Mouse (Mus musculus): ENCODE results near the gene Mfng. TPM values are rescaled to one million over a fixed set of nuclear protein-coding genes. Genes with fewer than 3 reads are reported as not detected.
A peak's percentile ranks its signal among the peaks of the same experiment; 100 is the strongest.

Gene Mfng
- total and polyA plus RNA-seq, 3 experiments = 35.2 to 63.7 (median 52.5) TPM

DNA sequence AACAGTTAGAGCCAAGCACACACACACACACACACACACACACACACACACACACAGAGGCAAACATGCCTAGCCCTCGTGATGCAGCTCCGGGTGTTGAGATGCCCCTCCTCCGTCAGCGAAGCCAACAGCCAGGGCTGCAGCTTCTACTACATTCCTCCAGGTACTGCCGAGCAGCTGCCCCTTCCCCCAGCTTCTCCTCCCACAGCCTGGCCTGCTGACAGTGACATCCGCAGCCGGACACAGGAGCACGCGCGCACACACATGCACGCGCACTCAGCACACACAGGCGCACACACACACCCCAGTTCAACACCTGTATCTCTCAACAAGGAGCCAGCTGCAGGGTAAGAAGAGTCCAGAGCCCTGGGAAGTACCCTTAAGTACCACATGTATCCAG lies 56.3 kb downstream of the Mfng start:
- H3K27me3 ChIP-seq (replicated peaks) = peaks cover 92% of the 10 kb centered on the region
- DNase-seq (ENCODE audit: extremely low read depth) = no peak
- dilution Hi-C loops (cut with MboI; ENCODE audit: extremely low pct_ligation_motif_present, extremely low pct_unique_long_range_greater_than_20kb, low sequenced_read_pairs) (no loop called here), in situ Hi-C loops (cut with MboI; ENCODE audit: low pct_ligation_motif_present, low pct_unique_long_range_greater_than_20kb, low sequenced_read_pairs) (no loop called here)
- H3K36me3 ChIP-seq (replicated peaks in 1 of 2; ENCODE audit: control insufficient read depth in 1 of 2, insufficient read depth in 1 of 2, low read length in 1 of 2) = no peaks in the 10 kb centered on the region
- no peak overlapping the region for H3K4me2 ChIP-seq (ENCODE audit: insufficient read depth, low read depth, poor library complexity, severe bottlenecking)
- H3K4me1 ChIP-seq (ENCODE audit: control insufficient read depth in 1 of 2, insufficient read depth in 2 of 2) = peaks cover 10 to 14% of the 10 kb centered on the region in 2 experiments
- H3K4me3 ChIP-seq (replicated peaks in 1 of 3; ENCODE audit: low read depth in 2 of 3, low read length in 2 of 3, poor library complexity in 1 of 3) = no peak overlapping the region
- H3K79me2 ChIP-seq (replicated peaks; ENCODE audit: control insufficient read depth, extremely low read depth, insufficient read depth, poor library complexity, severe bottlenecking) = no peaks in the 10 kb centered on the region
- H3K27ac ChIP-seq (ENCODE audit: insufficient read depth, low read depth) = no peak overlapping the region
- no peak overlapping the region for H3K9ac ChIP-seq (ENCODE audit: insufficient read depth, low read depth)
- TF ChIP-seq NRF1 (IDR thresholded peaks at IDR 0.05; ENCODE audit: low read depth, low read length) = no peak
- TF ChIP-seq HCFC1 (IDR thresholded peaks at IDR 0.05; ENCODE audit: low read depth, low read length) = no peak
- TF ChIP-seq MAFK (IDR thresholded peaks at IDR 0.05; ENCODE audit: insufficient replicate concordance, low read length) = no peak
- no peak for TF ChIP-seq JUND (conservative IDR thresholded peaks at IDR 0.05; ENCODE audit: low read depth, low read length)
- no peak for TF ChIP-seq PAX5 (IDR thresholded peaks at IDR 0.05; ENCODE audit: low read length)
- TF ChIP-seq MXI1 (IDR thresholded peaks at IDR 0.05; ENCODE audit: low read depth, low read length) = no peak
- no peak for TF ChIP-seq POLR2AphosphoS2 (IDR thresholded peaks at IDR 0.05; ENCODE audit: low read depth, low read length)
- TF ChIP-seq MEF2A (IDR thresholded peaks at IDR 0.05; ENCODE audit: borderline replicate concordance, low read depth, low read length) = no peak
- no peak for TF ChIP-seq UBTF (IDR thresholded peaks at IDR 0.05; ENCODE audit: low read depth, low read length)
- no peak for TF ChIP-seq ZC3H11A (IDR thresholded peaks at IDR 0.05; ENCODE audit: low read depth, low read length)
- TF ChIP-seq ETS1 (conservative IDR thresholded peaks at IDR 0.05; ENCODE audit: low read depth, low read length) = no peak
- TF ChIP-seq MAZ (IDR thresholded peaks at IDR 0.05; ENCODE audit: low read depth, low read length) = no peak
- TF ChIP-seq ZNF384 (IDR thresholded peaks at IDR 0.05; ENCODE audit: low read depth, low read length) = no peak
- no peak for TF ChIP-seq JUN (IDR thresholded peaks at IDR 0.05; ENCODE audit: insufficient read depth, low read depth, low read length)
- no peaks in the 10 kb centered on the region for H3K9me3 ChIP-seq (replicated peaks; ENCODE audit: low read length)

DNA sequence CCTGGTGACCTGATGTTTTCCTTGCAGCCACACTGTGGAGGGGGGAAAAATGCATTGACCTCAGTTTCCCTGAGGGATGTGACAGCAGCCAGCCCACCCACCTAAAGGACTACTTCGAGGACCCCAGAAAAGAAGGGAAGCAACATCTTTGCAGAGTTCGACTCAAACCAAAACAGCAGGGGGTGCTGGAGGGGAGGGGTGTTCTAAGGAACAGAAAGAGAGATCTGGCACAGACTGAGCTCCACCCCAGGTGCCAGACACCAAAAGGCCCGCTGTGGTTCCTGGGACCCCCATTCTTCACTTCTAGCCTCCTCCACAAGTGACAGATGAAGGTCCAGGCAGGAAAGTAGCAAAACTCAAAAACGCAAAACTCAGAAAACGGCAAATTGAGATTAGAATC lies 57.4 kb downstream of the Mfng start:
- Histone ChIP-seq H3K4me2 (ENCODE audit: insufficient read depth, low read depth, poor library complexity, severe bottlenecking) (no peak overlapping the region), H3K4me1 (ENCODE audit: control insufficient read depth in 1 of 2, insufficient read depth in 2 of 2) (peaks cover 10 to 16% of the 10 kb centered on the region in 2 experiments), H3K79me2 (replicated peaks; ENCODE audit: control insufficient read depth, extremely low read depth, insufficient read depth, poor library complexity, severe bottlenecking) (no peaks in the 10 kb centered on the region), H3K27me3 (replicated peaks) (peaks cover 95% of the 10 kb centered on the region), H3K9ac (ENCODE audit: insufficient read depth, low read depth) (no peak overlapping the region), H3K4me3 (replicated peaks in 1 of 3; ENCODE audit: low read depth in 2 of 3, low read length in 2 of 3, poor library complexity in 1 of 3) (no peak overlapping the region), H3K27ac (ENCODE audit: insufficient read depth, low read depth) (no peak overlapping the region), H3K9me3 (replicated peaks; ENCODE audit: low read length) (no peaks in the 10 kb centered on the region), H3K36me3 (replicated peaks in 1 of 2; ENCODE audit: control insufficient read depth in 1 of 2, insufficient read depth in 1 of 2, low read length in 1 of 2) (no peaks in the 10 kb centered on the region)
- in situ Hi-C loops (cut with MboI; ENCODE audit: low pct_ligation_motif_present, low pct_unique_long_range_greater_than_20kb, low sequenced_read_pairs) (no loop called here), dilution Hi-C loops (cut with MboI; ENCODE audit: extremely low pct_ligation_motif_present, extremely low pct_unique_long_range_greater_than_20kb, low sequenced_read_pairs) (no loop called here)
- no peak for TF ChIP-seq KAT2A (IDR thresholded peaks at IDR 0.05; ENCODE audit: insufficient replicate concordance, low read length)
- TF ChIP-seq USF2 (conservative IDR thresholded peaks at IDR 0.05; ENCODE audit: low read depth, low read length) = no peak
- no peak for TF ChIP-seq HCFC1 (IDR thresholded peaks at IDR 0.05; ENCODE audit: low read depth, low read length)
- TF ChIP-seq CTCF (conservative IDR thresholded peaks at IDR 0.05 in 1 of 2, IDR thresholded peaks at IDR 0.05 in 1 of 2; ENCODE audit: low read depth in 2 of 2, low read length in 2 of 2) = peak in 1 of 2 experiments; percentile 14; a peak in 1 of 4 replicates
- TF ChIP-seq MEF2A (IDR thresholded peaks at IDR 0.05; ENCODE audit: borderline replicate concordance, low read depth, low read length) = no peak
- TF ChIP-seq UBTF (IDR thresholded peaks at IDR 0.05; ENCODE audit: low read depth, low read length) = no peak
- no peak for TF ChIP-seq RCOR1 (conservative IDR thresholded peaks at IDR 0.05; ENCODE audit: low read depth, low read length)
- DNase-seq (ENCODE audit: extremely low read depth) = no peak

Measured in CH12.LX (cell line).